Mouse (Mus musculus): Measurements from ENCODE around the gene Hs3st5.
"Not testable (repeated sequence)": the region's sequence is repeated elsewhere in the genome, so short reads cannot be mapped to it uniquely, and the experiment has no call there.

Gene Hs3st5

GRCm38 (mm10) chr10:36506727-36507555 lies at the start of gene Hs3st5:
TSS of gene Hs3st5 (plus strand) at chr10:36506814.
- in situ Hi-C loops (cut with MboI, MseI): no loop called here

GRCm38 (mm10) chr10:36468664-36469063 lies 38.0 kb upstream of the Hs3st5 start:
- in situ Hi-C loops (cut with MboI, MseI): no loop called here

- in situ Hi-C loops (cut with MboI, MseI): no loop called here
These were observed 35.5 kb upstream of the Hs3st5 start for GRCm38 (mm10) chr10:36471135-36471534.

GRCm38 (mm10) chr10:36474834-36475233 lies 31.8 kb upstream of the Hs3st5 start:
- in situ Hi-C loops (cut with MboI, MseI): no loop called here

GRCm38 (mm10) chr10:36477543-36477942 lies 29.1 kb upstream of the Hs3st5 start:
- in situ Hi-C loops (cut with MboI, MseI): no loop called here

- in situ Hi-C loops (cut with MboI, MseI): no loop called here
These were observed 23.3 kb upstream of the Hs3st5 start for GRCm38 (mm10) chr10:36483362-36483761.

GRCm38 (mm10) chr10:36484011-36484410 lies 22.6 kb upstream of the Hs3st5 start:
- in situ Hi-C loops (cut with MboI, MseI): no loop called here

- in situ Hi-C loops (cut with MboI, MseI): no loop called here
These were observed 21.8 kb upstream of the Hs3st5 start for GRCm38 (mm10) chr10:36484728-36485300.

- in situ Hi-C loops (cut with MboI, MseI): no loop called here
These were observed 13.0 kb upstream of the Hs3st5 start for GRCm38 (mm10) chr10:36493566-36493965.

- in situ Hi-C loops (cut with MboI, MseI): no loop called here
These were observed 6.9 kb upstream of the Hs3st5 start for GRCm38 (mm10) chr10:36499713-36500112.

- in situ Hi-C loops (cut with MboI, MseI): no loop called here
These were observed 434 bp upstream of the Hs3st5 start for GRCm38 (mm10) chr10:36506033-36506726.

- in situ Hi-C loops (cut with MboI, MseI): no loop called here
These were observed 899 bp downstream of the Hs3st5 start for GRCm38 (mm10) chr10:36507556-36507870.

- in situ Hi-C loops (cut with MboI, MseI): no loop called here
These were observed 1.5 kb downstream of the Hs3st5 start for GRCm38 (mm10) chr10:36507991-36508546.

- in situ Hi-C loops (cut with MboI, MseI): no loop called here
These were observed 2.9 kb downstream of the Hs3st5 start for GRCm38 (mm10) chr10:36509477-36509876.

GRCm38 (mm10) chr10:36523881-36524280 lies 17.3 kb downstream of the Hs3st5 start:
- in situ Hi-C loops (cut with MboI, MseI): no loop called here

GRCm38 (mm10) chr10:36533633-36534335 lies 27.2 kb downstream of the Hs3st5 start:
- in situ Hi-C loops (cut with MboI, MseI): no loop called here

GRCm38 (mm10) chr10:36546622-36547021 lies 40.0 kb downstream of the Hs3st5 start:
- in situ Hi-C loops (cut with MboI, MseI): no loop called here

- in situ Hi-C loops (cut with MboI, MseI): not testable (repeated sequence)
These were observed 41.1 kb downstream of the Hs3st5 start for GRCm38 (mm10) chr10:36547713-36548112.

GRCm38 (mm10) chr10:36554057-36554456 lies 47.4 kb downstream of the Hs3st5 start:
- in situ Hi-C loops (cut with MboI, MseI): no loop called here

- in situ Hi-C loops (cut with MboI, MseI): no loop called here
These were observed 48.6 kb downstream of the Hs3st5 start for GRCm38 (mm10) chr10:36554941-36555888.

- in situ Hi-C loops (cut with MboI, MseI): no loop called here
These were observed 49.5 kb downstream of the Hs3st5 start for GRCm38 (mm10) chr10:36556128-36556527.
